Mouse (Mus musculus) liver, adult 2 months (tissue): ENCODE measurements around the gene 1600014C23Rik.

ENCODE experiments used
- CTCF ChIP-seq: fragments of 200-500 bp; IDR thresholded peaks from 2 replicates; pipeline ENCODE4 v1.5.1; 2011; ENCODE audit warnings: low read depth, low read length, control low read depth
- POLR2A ChIP-seq: fragments of 200-500 bp; IDR thresholded peaks from 2 replicates; pipeline ENCODE4 v1.6.1; 2011; ENCODE audit warnings: low read length, control low read depth; ENCODE audit not compliant: insufficient read depth; ENCODE audit errors: extremely low read depth

- TF ChIP-seq CTCF = no peak
- no peak for TF ChIP-seq POLR2A
Observed at GRCm38 (mm10) chr17:45707376-45707775, 26.3 kb downstream of the 1600014C23Rik start.
